Mouse (Mus musculus) liver, embryonic 14.5 days (tissue): ENCODE data around the gene Xkr7. TPM values are rescaled to one million over a fixed set of nuclear protein-coding genes. Genes with fewer than 3 reads are reported as not detected.

ENCODE experiments used
- ATAC-seq: fragments of 200-750 bp; cut with Nextera tagmentation; 2 replicates; pipeline ENCODE4 v1.8.0; 2017; ENCODE audit warnings: moderate number of reproducible peaks, mild to moderate bottlenecking, moderate library complexity; ENCODE audit not compliant: insufficient read depth
- DNase-seq, 3 experiments: peaks; one replicate each; pipeline ENCODE4 v3.0.0-alpha.2; 2012 to 2013; ENCODE audit warnings: low read depth in 3 of 3, low spot score in 3 of 3
- H3K27ac ChIP-seq: fragments of 300-500 bp; sonication (generic); 2 replicates; pipeline ENCODE4 v1.5.1; 2014; ENCODE audit warnings: moderate library complexity, mild to moderate bottlenecking, control low read depth, inconsistent platforms
- H3K27me3 ChIP-seq: fragments of 300-500 bp; sonication (generic); 2 replicates; pipeline ENCODE4 v1.6.1; 2014; ENCODE audit warnings: mild to moderate bottlenecking, low read length, moderate library complexity; ENCODE audit not compliant: control insufficient read depth, insufficient read depth
- H3K36me3 ChIP-seq: fragments of 300-500 bp; sonication (generic); replicated peaks from 2 replicates; pipeline ENCODE4 v1.6.1; 2014; ENCODE audit warnings: low read depth; ENCODE audit not compliant: control insufficient read depth, insufficient read depth
- H3K4me1 ChIP-seq, 2 experiments: fragments of 200-500 bp in 1 of 2; fragments of 300-500 bp in 1 of 2; sonication (generic) in 1 of 2; replicated peaks; 2 replicates each; pipeline ENCODE4 v1.6.1; 2012 to 2014; ENCODE audit warnings: antibody characterized with exemption in 1 of 2, inconsistent platforms in 1 of 2, low read length in 1 of 2; ENCODE audit not compliant: control insufficient read depth in 2 of 2, insufficient read depth in 2 of 2
- H3K4me2 ChIP-seq: fragments of 300-500 bp; sonication (generic); 2 replicates; pipeline ENCODE4 v1.6.1; 2014; ENCODE audit warnings: low read depth, mild to moderate bottlenecking, control low read depth, moderate library complexity
- H3K4me3 ChIP-seq, 2 experiments: fragments of 200-500 bp in 1 of 2; fragments of 300-500 bp in 1 of 2; sonication (generic) in 1 of 2; 2 replicates each; pipeline ENCODE4 v1.5.1; 2012 to 2014; ENCODE audit warnings: low read depth in 2 of 2, low read length in 2 of 2, mild to moderate bottlenecking in 2 of 2, control low read depth in 1 of 2, inconsistent platforms in 1 of 2, moderate library complexity in 1 of 2; ENCODE audit not compliant: insufficient read depth in 1 of 2
- H3K9ac ChIP-seq: fragments of 300-500 bp; sonication (generic); replicated peaks from 2 replicates; pipeline ENCODE4 v1.6.1; 2014; ENCODE audit warnings: mild to moderate bottlenecking, control low read depth, moderate library complexity
- H3K9me3 ChIP-seq: fragments of 300-500 bp; sonication (generic); 2 replicates; pipeline ENCODE4 v1.6.1; 2016; ENCODE audit warnings: low read length, mixed read lengths; ENCODE audit not compliant: control insufficient read depth
- CTCF ChIP-seq: IDR thresholded peaks from 2 replicates; pipeline ENCODE4 v1.5.1; 2016; ENCODE audit warnings: antibody characterized with exemption, low read depth, control low read depth
- EP300 ChIP-seq: IDR thresholded peaks from 2 replicates; pipeline ENCODE4 v1.6.1; 2016; ENCODE audit warnings: antibody characterized with exemption, low read depth
- WGBS: fragments of 180-500 bp; shearing (Covaris S2); extraction: QIAGEN DNeasy Blood & Tissue Kit; methylation state at CpG from one replicate; pipeline ENCODE4 v1.1.7; 2014; ENCODE audit not compliant: insufficient replicate concordance; 5-methylcytosine and 5-hydroxymethylcytosine counted together
- polyA plus RNA-seq, 2 experiments: library from polyadenylated mRNA; depleted of rRNA in 1 of 2; stranded (reverse) in 1 of 2; unstranded in 1 of 2; fragments of >200 nt; fragmentation: Nextera tagmentation in 1 of 2; extraction: Ambion mirVana in 1 of 2; gene quantifications; 2 replicates each; pipeline versions ENCODE4 v1.2.1 to v1.2.3; 2012 to 2014

The Xkr7 gene
- polyA plus RNA-seq, 2 experiments = not detected

- peaks cover 0 to 4% of the 10 kb centered on the region in 2 experiments; a peak in 1 of 4 replicates for H3K4me1 ChIP-seq
- TF ChIP-seq EP300 = no peak
- TF ChIP-seq CTCF = no peak
- ATAC-seq = no peak
- WGBS = 44% methylated on average over 3 of the region's 3 CpGs
- H3K9ac ChIP-seq = no peak overlapping the region
- H3K9me3 ChIP-seq = no peaks in the 10 kb centered on the region
- H3K4me2 ChIP-seq = no peak overlapping the region
- no peaks in the 10 kb centered on the region for H3K27me3 ChIP-seq
- no peak overlapping the region for H3K27ac ChIP-seq
- DNase-seq = no peak
- no peak overlapping the region for H3K4me3 ChIP-seq
- H3K36me3 ChIP-seq = no peaks in the 10 kb centered on the region
These were observed 31.7 kb downstream of the Xkr7 start for GRCm38 (mm10) chr2:153063394-153063793.

- Histone ChIP-seq H3K27ac (no peak overlapping the region), H3K4me3 (no peak overlapping the region), H3K4me1 (peaks cover 0 to 4% of the 10 kb centered on the region in 2 experiments; a peak in 1 of 4 replicates), H3K4me2 (no peak overlapping the region), H3K9ac (no peak overlapping the region), H3K9me3 (no peaks in the 10 kb centered on the region), H3K36me3 (no peaks in the 10 kb centered on the region), H3K27me3 (no peaks in the 10 kb centered on the region)
- ATAC-seq = no peak
- no peak for DNase-seq
- TF ChIP-seq CTCF (no peak), EP300 (no peak)
- WGBS = 38% methylated on average over 9 of the region's 9 CpGs
These were observed 32.7 kb downstream of the Xkr7 start for GRCm38 (mm10) chr2:153064190-153064970.

- Histone ChIP-seq H3K9me3 (no peaks in the 10 kb centered on the region), H3K36me3 (no peaks in the 10 kb centered on the region), H3K27me3 (peaks cover 3% of the 10 kb centered on the region), H3K4me2 (peak within 1 kb of the TSS; percentile 18; the same call in 1 of the 2 replicates), H3K4me1 (peaks cover 0 to 4% of the 10 kb centered on the region in 2 experiments; a peak in 1 of 4 replicates), H3K9ac (no peak within 1 kb of the TSS; the same call in 1 of the 2 replicates), H3K4me3 (0 out of 4 replicates have a peak within 1 kb of the TSS, but pooled peaks of 1 of the 2 experiments have one; percentile 22), H3K27ac (no peak within 1 kb of the TSS)
- no peak for TF ChIP-seq CTCF
- TF ChIP-seq EP300 = no peak
- DNase-seq (no peak), ATAC-seq (no peak)
- 20% methylated on average over 12 of the region's 12 CpGs for WGBS
These were observed 34.3 kb downstream of the Xkr7 start, which contains the start of gene Ccm2l for GRCm38 (mm10) chr2:153065747-153066508. Gene Ccm2l, plus strand, starts transcription at chr2:153065955.

GRCm38 (mm10) chr2:153066991-153067390 lies 35.3 kb downstream of the Xkr7 start:
- Histone ChIP-seq H3K9ac (no peak overlapping the region), H3K27me3 (peaks cover 6% of the 10 kb centered on the region), H3K36me3 (no peaks in the 10 kb centered on the region), H3K4me3 (no peak overlapping the region), H3K9me3 (no peaks in the 10 kb centered on the region), H3K4me2 (no peak overlapping the region), H3K27ac (no peak overlapping the region), H3K4me1 (peaks cover 0 to 4% of the 10 kb centered on the region in 2 experiments; a peak in 1 of 4 replicates)
- no peak for TF ChIP-seq CTCF
- TF ChIP-seq EP300 = no peak
- 37% methylated on average over 6 of the region's 6 CpGs for WGBS
- ATAC-seq = no peak
- DNase-seq = no peak
